Mouse (Mus musculus) ZHBTc4 (cell line): ENCODE data around the gene Vmn2r99.

Experiments used
- DNase-seq: peaks from one replicate; pipeline ENCODE4 v3.0.0-alpha.2; 2011; ENCODE audit warnings: low read depth, low spot score

Vmn2r99 gene

GRCm38 (mm10) chr17:19361649-19362048, at the start of gene Vmn2r99:
Gene Vmn2r99 (plus strand): TSS chr17:19361949.
- DNase-seq = no peak

GRCm38 (mm10) chr17:19437623-19438022, 75.9 kb downstream of the Vmn2r99 start:
- no peak for DNase-seq

- DNase-seq = no peak
These were observed 83.2 kb downstream of the Vmn2r99 start for GRCm38 (mm10) chr17:19444932-19445331.
